Mouse (Mus musculus) midbrain, embryonic 12.5 days (tissue): ENCODE data around the gene Fam45a. TPM values are rescaled to one million over a fixed set of nuclear protein-coding genes. Genes with fewer than 3 reads are reported as not detected.

ENCODE experiments used
- ATAC-seq: fragments of 200-750 bp; cut with Nextera tagmentation; 2 replicates; pipeline ENCODE4 v1.8.0; 2017; ENCODE audit warnings: low read depth, moderate TSS enrichment, moderate library complexity; ENCODE audit not compliant: low FRiP score
- H3K27ac ChIP-seq: fragments of 300-500 bp; sonication (generic); replicated peaks from 2 replicates; pipeline ENCODE4 v1.5.1; 2016; ENCODE audit warnings: mild to moderate bottlenecking
- H3K27me3 ChIP-seq: fragments of 300-500 bp; sonication (generic); 2 replicates; pipeline ENCODE4 v1.6.1; 2016; ENCODE audit warnings: mild to moderate bottlenecking
- H3K36me3 ChIP-seq: fragments of 300-500 bp; sonication (generic); 2 replicates; pipeline ENCODE4 v1.6.1; 2016
- H3K4me1 ChIP-seq: fragments of 300-500 bp; sonication (generic); 2 replicates; pipeline ENCODE4 v1.6.1; 2016
- H3K4me2 ChIP-seq: fragments of 300-500 bp; sonication (generic); replicated peaks from 2 replicates; pipeline ENCODE4 v1.6.1; 2016; ENCODE audit warnings: mild to moderate bottlenecking, moderate library complexity
- H3K4me3 ChIP-seq: fragments of 300-500 bp; sonication (generic); 2 replicates; pipeline ENCODE4 v1.5.1; 2016; ENCODE audit warnings: mild to moderate bottlenecking
- H3K9ac ChIP-seq: fragments of 300-500 bp; sonication (generic); replicated peaks from 2 replicates; pipeline ENCODE4 v1.6.1; 2016; ENCODE audit warnings: mild to moderate bottlenecking, moderate library complexity
- H3K9me3 ChIP-seq: fragments of 300-500 bp; sonication (generic); 2 replicates; pipeline ENCODE4 v1.6.1; 2016; ENCODE audit warnings: mild to moderate bottlenecking
- WGBS: fragments of 180-500 bp; shearing (Covaris S2); methylation state at CpG from one replicate; pipeline ENCODE4 v1.1.7; 2016; 5-methylcytosine and 5-hydroxymethylcytosine counted together
- polyA plus RNA-seq: library from polyadenylated mRNA; unstranded; fragments of >200 nt; fragmentation: Nextera tagmentation; extraction: Ambion mirVana; gene quantifications from 2 replicates; pipeline ENCODE4 v1.2.1, GENCODE M21; 2016

The Fam45a gene
- polyA plus RNA-seq, 1 experiment from 2014 or later, result 38.7 TPM

- ATAC-seq, result no peak
- 83% methylated on average over 2 of the region's 2 CpGs for WGBS
These were observed 18.1 kb upstream of the Fam45a start for GRCm38 (mm10) chr19:60793170-60793707.

GRCm38 (mm10) chr19:60795244-60795643 is 16.1 kb upstream of the Fam45a start:
- no peaks in the 10 kb centered on the region for H3K9me3 ChIP-seq
- WGBS, result 74% methylated on average over 2 of the region's 2 CpGs
- no peaks in the 10 kb centered on the region for H3K36me3 ChIP-seq
- no peaks in the 10 kb centered on the region for H3K27me3 ChIP-seq
- H3K4me2 ChIP-seq, result no peak overlapping the region
- H3K27ac ChIP-seq, result no peak overlapping the region
- H3K4me3 ChIP-seq, result no peak overlapping the region
- H3K9ac ChIP-seq, result no peak overlapping the region
- ATAC-seq, result no peak
- no peaks in the 10 kb centered on the region; the same call in 1 of the 2 replicates for H3K4me1 ChIP-seq

More at GRCm38 (mm10) chr19:60793170-60793707, 18.1 kb upstream of the Fam45a start:
- H3K9me3 ChIP-seq, result no peaks in the 10 kb centered on the region
- H3K4me1 ChIP-seq, result peaks cover 3% of the 10 kb centered on the region
- no peaks in the 10 kb centered on the region for H3K27me3 ChIP-seq
- H3K9ac ChIP-seq, result no peak overlapping the region
- no peak overlapping the region for H3K4me2 ChIP-seq
- no peak overlapping the region for H3K4me3 ChIP-seq
- H3K36me3 ChIP-seq, result no peaks in the 10 kb centered on the region
- no peak overlapping the region for H3K27ac ChIP-seq

- Histone ChIP-seq H3K36me3 (no peaks in the 10 kb centered on the region), H3K4me2 (no peak overlapping the region), H3K27me3 (no peaks in the 10 kb centered on the region), H3K27ac (no peak overlapping the region), H3K4me3 (no peak overlapping the region), H3K4me1 (no peaks in the 10 kb centered on the region), H3K9ac (no peak overlapping the region), H3K9me3 (no peaks in the 10 kb centered on the region)
- ATAC-seq, result no peak
- WGBS, result 91% methylated on average over 2 of the region's 2 CpGs
These were observed 14.0 kb upstream of the Fam45a start for GRCm38 (mm10) chr19:60797415-60797814.

- WGBS, result 73% methylated on average over 7 of the region's 7 CpGs
- H3K4me3 ChIP-seq, result no peak overlapping the region
- H3K36me3 ChIP-seq, result no peaks in the 10 kb centered on the region
- no peaks in the 10 kb centered on the region for H3K9me3 ChIP-seq
- H3K4me2 ChIP-seq, result no peak overlapping the region
- H3K4me1 ChIP-seq, result no peaks in the 10 kb centered on the region
- no peaks in the 10 kb centered on the region for H3K27me3 ChIP-seq
- H3K27ac ChIP-seq, result no peak overlapping the region
- no peak for ATAC-seq
- no peak overlapping the region for H3K9ac ChIP-seq
These were observed 11.4 kb upstream of the Fam45a start for GRCm38 (mm10) chr19:60799867-60800569.

GRCm38 (mm10) chr19:60804903-60805302 is 6.5 kb upstream of the Fam45a start:
- Histone ChIP-seq H3K27me3 (no peaks in the 10 kb centered on the region; the same call in 1 of the 2 replicates), H3K4me1 (no peaks in the 10 kb centered on the region), H3K9me3 (no peaks in the 10 kb centered on the region), H3K27ac (no peak overlapping the region), H3K4me3 (no peak overlapping the region), H3K9ac (no peak overlapping the region), H3K36me3 (no peaks in the 10 kb centered on the region), H3K4me2 (no peak overlapping the region)
- ATAC-seq, result no peak
- 76% methylated on average over 2 of the region's 2 CpGs for WGBS

GRCm38 (mm10) chr19:60809927-60810326 is 1.5 kb upstream of the Fam45a start:
- Histone ChIP-seq H3K36me3 (peaks cover under 1% of the 10 kb centered on the region; the same call in 1 of the 2 replicates), H3K27ac (no peak overlapping the region), H3K9me3 (no peaks in the 10 kb centered on the region), H3K4me2 (no peak overlapping the region), H3K4me3 (no peak overlapping the region), H3K27me3 (no peaks in the 10 kb centered on the region; the same call in 1 of the 2 replicates), H3K9ac (no peak overlapping the region), H3K4me1 (peaks cover 7% of the 10 kb centered on the region; the same call in 1 of the 2 replicates)
- 93% methylated on average over 2 of the region's 2 CpGs for WGBS
- no peak for ATAC-seq

GRCm38 (mm10) chr19:60812036-60812389 is 628 bp downstream of the Fam45a start:
- 26% methylated on average over 10 of the region's 10 CpGs for WGBS
- peaks cover 7% of the 10 kb centered on the region; the same call in 1 of the 2 replicates for H3K4me1 ChIP-seq
- peak overlapping the region; percentile 81 for H3K4me3 ChIP-seq
- peak overlapping the region; percentile 78 for H3K4me2 ChIP-seq
- no peaks in the 10 kb centered on the region for H3K9me3 ChIP-seq
- peaks cover 13% of the 10 kb centered on the region for H3K36me3 ChIP-seq
- peak overlapping the region; percentile 49; the same call in 1 of the 2 replicates for H3K27ac ChIP-seq
- H3K9ac ChIP-seq, result peak overlapping the region; percentile 78
- no peak for ATAC-seq
- H3K27me3 ChIP-seq, result no peaks in the 10 kb centered on the region; the same call in 1 of the 2 replicates

- Histone ChIP-seq H3K9ac (no peak overlapping the region), H3K4me3 (no peak overlapping the region), H3K36me3 (peaks cover 16% of the 10 kb centered on the region), H3K27me3 (no peaks in the 10 kb centered on the region), H3K4me2 (no peak overlapping the region), H3K9me3 (no peaks in the 10 kb centered on the region), H3K4me1 (peaks cover 7% of the 10 kb centered on the region; the same call in 1 of the 2 replicates), H3K27ac (no peak overlapping the region)
- no peak for ATAC-seq
- WGBS, result 94% methylated on average over 6 of the region's 6 CpGs
These were observed 1.7 kb downstream of the Fam45a start for GRCm38 (mm10) chr19:60813133-60813532.

- H3K9ac ChIP-seq, result no peak overlapping the region
- 93% methylated on average over 6 of the region's 6 CpGs for WGBS
- H3K27ac ChIP-seq, result no peak overlapping the region
- H3K4me3 ChIP-seq, result no peak overlapping the region
- H3K27me3 ChIP-seq, result no peaks in the 10 kb centered on the region
- H3K9me3 ChIP-seq, result no peaks in the 10 kb centered on the region
- H3K4me1 ChIP-seq, result no peaks in the 10 kb centered on the region
- peaks cover 53% of the 10 kb centered on the region for H3K36me3 ChIP-seq
- no peak overlapping the region for H3K4me2 ChIP-seq
- ATAC-seq, result no peak
These were observed 7.3 kb downstream of the Fam45a start for GRCm38 (mm10) chr19:60818677-60819076.

- Histone ChIP-seq H3K9me3 (no peaks in the 10 kb centered on the region), H3K4me3 (no peak overlapping the region), H3K9ac (no peak overlapping the region), H3K4me1 (no peaks in the 10 kb centered on the region), H3K36me3 (peaks cover 64% of the 10 kb centered on the region), H3K4me2 (no peak overlapping the region), H3K27ac (no peak overlapping the region), H3K27me3 (no peaks in the 10 kb centered on the region)
- WGBS, result 75% methylated on average over 1 of the region's 1 CpGs
- no peak; the same call in 1 of the 2 replicates for ATAC-seq
These were observed 26.4 kb downstream of the Fam45a start for GRCm38 (mm10) chr19:60837747-60838146.

GRCm38 (mm10) chr19:60843324-60843723 is 31.9 kb downstream of the Fam45a start:
- Histone ChIP-seq H3K27ac (no peak overlapping the region), H3K27me3 (no peaks in the 10 kb centered on the region), H3K4me2 (no peak overlapping the region), H3K4me3 (no peak overlapping the region), H3K9me3 (no peaks in the 10 kb centered on the region), H3K9ac (no peak overlapping the region), H3K4me1 (no peaks in the 10 kb centered on the region), H3K36me3 (peaks cover 46% of the 10 kb centered on the region)
- no peak for ATAC-seq

GRCm38 (mm10) chr19:60845731-60846130 is 34.3 kb downstream of the Fam45a start:
- H3K9me3 ChIP-seq, result no peaks in the 10 kb centered on the region
- H3K9ac ChIP-seq, result no peak overlapping the region
- H3K4me2 ChIP-seq, result no peak overlapping the region
- no peaks in the 10 kb centered on the region for H3K27me3 ChIP-seq
- ATAC-seq, result no peak
- H3K36me3 ChIP-seq, result peaks cover 34% of the 10 kb centered on the region
- no peak overlapping the region for H3K27ac ChIP-seq
- H3K4me1 ChIP-seq, result no peaks in the 10 kb centered on the region
- H3K4me3 ChIP-seq, result no peak overlapping the region
